Comparison of ENCODE assay signal across 14 mouse cellular contexts in genomic region chr3:52396951-52397615, GRCm38 (mm10).
DNase-seq lines count a peak whose midpoint lies in the region; ATAC-seq and TF ChIP-seq lines count a peak whose summit lies in the region.
"Had no signal": no experiment of that assay in that cellular context is flagged by ENCODE, and none has a peak within 500 bp of the region (broad histone marks: within the 10 kb centered on the region; RNA-seq: fewer than 3 reads in every experiment).

No protein-coding gene starts in this region.

- no peak overlapping the region for H3K4me3 ChIP-seq in hindbrain, embryonic 10.5 days
- no peak overlapping the region for H3K4me3 ChIP-seq in hindbrain, embryonic 13.5 days
- H3K4me3 ChIP-seq in liver, postnatal 0 days (ENCODE audit: low read depth, low read length) = no peak overlapping the region
- no peak overlapping the region for H3K4me3 ChIP-seq in midbrain, embryonic 13.5 days (replicated peaks)
- H3K4me3 ChIP-seq: kidney, embryonic 15.5 days; neural tube, embryonic 12.5 days had no signal

- TF ChIP-seq EP300 in liver, postnatal 0 days (IDR thresholded peaks at IDR 0.05; ENCODE audit: low read depth) = no peak

- no peak overlapping the region for H3K4me2 ChIP-seq in hindbrain, embryonic 13.5 days
- H3K4me2 ChIP-seq in liver, postnatal 0 days (ENCODE audit: low read depth, low read length) = peak overlapping the region; percentile 30
- no peak overlapping the region for H3K4me2 ChIP-seq in midbrain, embryonic 13.5 days (replicated peaks)
- H3K4me2 ChIP-seq: kidney, embryonic 15.5 days; neural tube, embryonic 12.5 days had no signal

- TF ChIP-seq CTCF in liver, postnatal 0 days (IDR thresholded peaks at IDR 0.05; ENCODE audit: low read depth) = no peak

- H3K9me3 ChIP-seq in hindbrain, embryonic 10.5 days = no peaks in the 10 kb centered on the region
- H3K9me3 ChIP-seq in hindbrain, embryonic 13.5 days = no peaks in the 10 kb centered on the region
- no peaks in the 10 kb centered on the region for H3K9me3 ChIP-seq in liver, postnatal 0 days (ENCODE audit: low read length)
- no peaks in the 10 kb centered on the region for H3K9me3 ChIP-seq in midbrain, embryonic 13.5 days
- H3K9me3 ChIP-seq: kidney, embryonic 15.5 days; neural tube, embryonic 12.5 days had no signal

- no peak overlapping the region for H3K9ac ChIP-seq in hindbrain, embryonic 13.5 days
- H3K9ac ChIP-seq in liver, postnatal 0 days (replicated peaks) = no peak overlapping the region
- no peak overlapping the region for H3K9ac ChIP-seq in midbrain, embryonic 13.5 days (replicated peaks)
- H3K9ac ChIP-seq: kidney, embryonic 15.5 days; neural tube, embryonic 12.5 days had no signal

- no peak for DNase-seq in hindbrain, embryonic 10.5 days (ENCODE audit: low spot score)
- DNase-seq in cerebellum, adult 11 months = peak; percentile 74
- DNase-seq in liver, postnatal 0 days = peak; percentile 40
- DNase-seq in thymus, postnatal 14 days = peak; percentile 81
- DNase-seq in layer of hippocampus, adult 8-10 months (ENCODE audit: low spot score in 2 of 2) = no peak
- DNase-seq: heart, postnatal 14 days; midbrain, embryonic 14.5 days; right cerebral cortex, adult 18-20 months had no signal

- 0 out of 2 replicates have a peak overlapping the region, but pooled peaks have one; percentile 13 for H3K27ac ChIP-seq in hindbrain, embryonic 10.5 days
- no peak overlapping the region for H3K27ac ChIP-seq in hindbrain, embryonic 13.5 days
- peak overlapping the region; percentile 81 for H3K27ac ChIP-seq in liver, postnatal 0 days (ENCODE audit: low read depth)
- no peak overlapping the region for H3K27ac ChIP-seq in midbrain, embryonic 13.5 days
- H3K27ac ChIP-seq: kidney, embryonic 15.5 days; neural tube, embryonic 12.5 days had no signal

- WGBS in hindbrain, embryonic 10.5 days = 74% methylated on average over 10 of the region's 10 CpGs
- WGBS in hindbrain, embryonic 13.5 days = 81% methylated on average over 10 of the region's 10 CpGs
- 66% methylated on average over 10 of the region's 10 CpGs for WGBS in liver, postnatal 0 days (ENCODE audit: insufficient replicate concordance)
- 83% methylated on average over 10 of the region's 10 CpGs for WGBS in midbrain, embryonic 13.5 days

- peaks cover 46% of the 10 kb centered on the region for H3K4me1 ChIP-seq in hindbrain, embryonic 10.5 days (replicated peaks)
- peaks cover 17% of the 10 kb centered on the region for H3K4me1 ChIP-seq in hindbrain, embryonic 13.5 days (replicated peaks)
- H3K4me1 ChIP-seq in liver, postnatal 0 days (ENCODE audit: insufficient read depth) = peaks cover 36% of the 10 kb centered on the region
- H3K4me1 ChIP-seq in midbrain, embryonic 13.5 days (replicated peaks) = peaks cover 16% of the 10 kb centered on the region

- ATAC-seq in hindbrain, embryonic 13.5 days (ENCODE audit: low FRiP score) = no peak
- peak; percentile 47 for ATAC-seq in liver, postnatal 0 days
- no peak for ATAC-seq in granulocyte monocyte progenitor cell, adult 5-6 weeks (replicated peaks; ENCODE audit: poor library complexity, severe bottlenecking)
- ATAC-seq in midbrain, embryonic 13.5 days = no peak
- ATAC-seq: lung, postnatal 0 days had no signal

- H3K27me3 ChIP-seq in hindbrain, embryonic 10.5 days (ENCODE audit: insufficient read depth, poor library complexity, severe bottlenecking) = peaks cover 37% of the 10 kb centered on the region
- H3K27me3 ChIP-seq in hindbrain, embryonic 13.5 days = peaks cover 36% of the 10 kb centered on the region
- 0 out of 2 replicates have a peak, but pooled peaks cover 3% of the 10 kb centered on the region for H3K27me3 ChIP-seq in liver, postnatal 0 days (ENCODE audit: insufficient read depth, low read length)
- H3K27me3 ChIP-seq in midbrain, embryonic 13.5 days = peaks cover 30% of the 10 kb centered on the region
- H3K27me3 ChIP-seq: kidney, embryonic 15.5 days had no signal

- no peaks in the 10 kb centered on the region for H3K36me3 ChIP-seq in hindbrain, embryonic 10.5 days
- no peaks in the 10 kb centered on the region for H3K36me3 ChIP-seq in hindbrain, embryonic 13.5 days
- no peaks in the 10 kb centered on the region for H3K36me3 ChIP-seq in liver, postnatal 0 days (replicated peaks; ENCODE audit: insufficient read depth, low read length)
- H3K36me3 ChIP-seq in midbrain, embryonic 13.5 days = no peaks in the 10 kb centered on the region
- H3K36me3 ChIP-seq: kidney, embryonic 15.5 days; neural tube, embryonic 12.5 days had no signal

Comparison
In these comparisons a context has a peak if more than half of its experiments do, and no peak if none do; other contexts are left out.
1. H3K27ac ChIP-seq: peak in hindbrain, embryonic 10.5 days (single experiment) and liver, postnatal 0 days (single experiment); none in hindbrain, embryonic 13.5 days (single experiment) and midbrain, embryonic 13.5 days (single experiment).
2. DNase-seq: peak in cerebellum, adult 11 months (single experiment), liver, postnatal 0 days (single experiment) and thymus, postnatal 14 days (single experiment); none in hindbrain, embryonic 10.5 days (single experiment) and layer of hippocampus, adult 8-10 months (0 of 2).